Mouse (Mus musculus) intestine, postnatal 0 days (tissue): Measurements from ENCODE around the gene Zdhhc18. TPM values are rescaled to one million over a fixed set of nuclear protein-coding genes. Genes with fewer than 3 reads are reported as not detected.

Experiments used
- ATAC-seq: fragments of 200-750 bp; cut with Nextera tagmentation; 2 replicates; pipeline ENCODE4 v1.8.0; 2017; ENCODE audit warnings: mild to moderate bottlenecking, moderate TSS enrichment, moderate library complexity
- H3K27ac ChIP-seq: fragments of 300-500 bp; sonication (generic); 2 replicates; pipeline ENCODE4 v1.5.1; 2014; ENCODE audit warnings: mild to moderate bottlenecking, low read depth, low read length, moderate library complexity
- H3K27me3 ChIP-seq: fragments of 300-500 bp; sonication (generic); replicated peaks from 2 replicates; pipeline ENCODE4 v1.6.1; 2014; ENCODE audit warnings: low read length, mixed read lengths; ENCODE audit not compliant: control insufficient read depth, insufficient read depth
- H3K36me3 ChIP-seq: fragments of 300-500 bp; sonication (generic); 2 replicates; pipeline ENCODE4 v1.6.1; 2014; ENCODE audit warnings: mild to moderate bottlenecking, moderate library complexity; ENCODE audit not compliant: control insufficient read depth, insufficient read depth
- H3K4me1 ChIP-seq: fragments of 300-500 bp; sonication (generic); replicated peaks from 2 replicates; pipeline ENCODE4 v1.6.1; 2014; ENCODE audit warnings: antibody characterized with exemption, low read length, mixed read lengths; ENCODE audit not compliant: control insufficient read depth, insufficient read depth
- H3K4me2 ChIP-seq: fragments of 300-500 bp; sonication (generic); replicated peaks from 2 replicates; pipeline ENCODE4 v1.6.1; 2014; ENCODE audit warnings: low read depth, mild to moderate bottlenecking, moderate library complexity
- H3K4me3 ChIP-seq: fragments of 300-500 bp; sonication (generic); 2 replicates; pipeline ENCODE4 v1.5.1; 2014; ENCODE audit warnings: low read depth, low read length
- H3K9ac ChIP-seq: fragments of 300-500 bp; sonication (generic); 2 replicates; pipeline ENCODE4 v1.6.1; 2014; ENCODE audit warnings: mild to moderate bottlenecking, low read depth, low read length
- H3K9me3 ChIP-seq: fragments of 300-500 bp; sonication (generic); 2 replicates; pipeline ENCODE4 v1.6.1; 2016; ENCODE audit warnings: mixed run types; ENCODE audit not compliant: control insufficient read depth
- CTCF ChIP-seq: sonication (generic); IDR thresholded peaks from 2 replicates; pipeline ENCODE4 v1.5.1; 2016; ENCODE audit warnings: low read depth, mild to moderate bottlenecking, control low read depth, antibody characterized with exemption, moderate library complexity
- WGBS: fragments of 180-500 bp; shearing (Covaris S2); extraction: QIAGEN DNeasy Blood & Tissue Kit; methylation state at CpG from one replicate; pipeline ENCODE4 v1.1.7; 2014; 5-methylcytosine and 5-hydroxymethylcytosine counted together
- polyA plus RNA-seq: library from polyadenylated mRNA; unstranded; fragments of >200 nt; fragmentation: Nextera tagmentation; extraction: Ambion mirVana; gene quantifications from 2 replicates; pipeline ENCODE4 v1.2.1, GENCODE M21; 2015

Zdhhc18 gene
- polyA plus RNA-seq, 1 experiment from 2014 or later = 2.3 TPM

DNA sequence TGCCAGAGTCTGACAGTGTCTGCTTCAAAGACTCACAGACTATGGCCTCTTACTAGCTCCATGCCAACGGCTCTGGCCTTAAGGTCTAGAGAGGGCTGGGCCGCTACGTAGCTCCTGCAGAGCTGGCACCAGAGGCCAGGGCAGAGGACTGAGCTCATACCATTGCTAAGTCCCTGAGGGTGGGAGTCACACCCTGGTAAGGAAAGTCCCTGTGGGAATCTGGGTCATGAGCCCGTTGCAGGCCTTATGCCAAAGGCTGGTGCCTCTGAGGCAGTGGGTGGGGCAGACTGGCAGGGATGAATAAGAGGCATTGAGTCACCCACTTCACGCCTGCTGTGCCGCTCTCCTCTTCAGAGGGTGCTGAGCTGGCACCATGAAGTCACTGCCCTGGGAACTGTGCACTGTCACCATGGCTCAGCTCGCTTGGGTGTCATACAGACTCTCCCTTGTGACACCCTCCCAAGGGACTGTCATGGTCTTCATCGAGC is 35.6 kb downstream of the Zdhhc18 start:
- 82% methylated on average over 8 of the region's 8 CpGs for WGBS
- H3K4me1 ChIP-seq = no peaks in the 10 kb centered on the region

GRCm38 (mm10) chr4:133613867-133614266 is 36.1 kb downstream of the Zdhhc18 start:
- ATAC-seq = no peak
- no peak for TF ChIP-seq CTCF
- WGBS = 86% methylated on average over 4 of the region's 4 CpGs
- Histone ChIP-seq H3K27ac (no peak overlapping the region), H3K9me3 (no peaks in the 10 kb centered on the region), H3K9ac (no peak overlapping the region), H3K4me2 (no peak overlapping the region), H3K36me3 (peaks cover 32% of the 10 kb centered on the region; the same call in 1 of the 2 replicates), H3K4me1 (no peaks in the 10 kb centered on the region), H3K27me3 (no peaks in the 10 kb centered on the region), H3K4me3 (no peak overlapping the region)

More for the DNA sequence above, 35.6 kb downstream of the Zdhhc18 start:
- H3K4me2 ChIP-seq = no peak overlapping the region
- H3K27ac ChIP-seq = no peak overlapping the region
- H3K27me3 ChIP-seq = no peaks in the 10 kb centered on the region
- no peak overlapping the region for H3K4me3 ChIP-seq
- no peak overlapping the region for H3K9ac ChIP-seq
- H3K9me3 ChIP-seq = no peaks in the 10 kb centered on the region
- H3K36me3 ChIP-seq = peaks cover 29% of the 10 kb centered on the region; the same call in 1 of the 2 replicates
- peak; percentile 12 for ATAC-seq
- no peak for TF ChIP-seq CTCF

- H3K27me3 ChIP-seq = no peaks in the 10 kb centered on the region
- H3K9ac ChIP-seq = no peak overlapping the region
- WGBS = 94% methylated on average over 8 of the region's 8 CpGs
- no peaks in the 10 kb centered on the region for H3K4me1 ChIP-seq
- peaks cover 32% of the 10 kb centered on the region; the same call in 1 of the 2 replicates for H3K36me3 ChIP-seq
- no peaks in the 10 kb centered on the region for H3K9me3 ChIP-seq
- TF ChIP-seq CTCF = no peak
- no peak overlapping the region for H3K27ac ChIP-seq
- no peak overlapping the region for H3K4me3 ChIP-seq
- no peak overlapping the region for H3K4me2 ChIP-seq
- no peak for ATAC-seq
Observed at GRCm38 (mm10) chr4:133613026-133613425, 36.9 kb downstream of the Zdhhc18 start.

- no peak overlapping the region for H3K4me3 ChIP-seq
- no peaks in the 10 kb centered on the region for H3K4me1 ChIP-seq
- no peaks in the 10 kb centered on the region for H3K9me3 ChIP-seq
- peaks cover 32% of the 10 kb centered on the region; the same call in 1 of the 2 replicates for H3K36me3 ChIP-seq
- 98% methylated on average over 7 of the region's 7 CpGs for WGBS
- no peak overlapping the region for H3K27ac ChIP-seq
- no peak overlapping the region for H3K9ac ChIP-seq
- H3K4me2 ChIP-seq = no peak overlapping the region
- TF ChIP-seq CTCF = 0 out of 2 replicates have a peak, but pooled peaks have one; percentile 18
- H3K27me3 ChIP-seq = no peaks in the 10 kb centered on the region
- no peak for ATAC-seq
Observed at GRCm38 (mm10) chr4:133612416-133612815, 37.5 kb downstream of the Zdhhc18 start.

DNA sequence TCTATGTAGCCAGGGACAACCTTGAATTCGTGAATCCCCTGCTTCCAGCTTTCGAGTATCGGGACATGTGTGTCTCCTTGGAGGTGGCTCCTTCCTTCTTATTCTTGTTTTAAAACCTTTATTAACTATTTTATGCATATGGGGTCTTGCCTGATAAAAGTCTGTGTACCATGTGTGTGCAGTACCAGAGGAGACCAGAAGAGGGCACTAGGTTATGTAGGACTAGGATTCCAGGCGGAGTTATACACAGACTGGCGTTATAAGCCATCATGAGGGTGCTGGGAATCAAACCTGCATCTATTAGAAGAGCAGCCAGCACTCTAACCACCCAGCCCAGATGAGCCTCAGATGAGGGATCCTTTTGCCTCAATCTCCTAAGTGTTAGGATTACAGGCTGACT is 38.1 kb downstream of the Zdhhc18 start:
- Histone ChIP-seq H3K27me3 (no peaks in the 10 kb centered on the region), H3K4me3 (no peak overlapping the region), H3K27ac (no peak overlapping the region), H3K4me2 (no peak overlapping the region), H3K9ac (no peak overlapping the region), H3K36me3 (peaks cover 37% of the 10 kb centered on the region; the same call in 1 of the 2 replicates), H3K4me1 (no peaks in the 10 kb centered on the region), H3K9me3 (no peaks in the 10 kb centered on the region)
- 96% methylated on average over 5 of the region's 5 CpGs for WGBS
- TF ChIP-seq CTCF = peak; percentile 53
- no peak for ATAC-seq

DNA sequence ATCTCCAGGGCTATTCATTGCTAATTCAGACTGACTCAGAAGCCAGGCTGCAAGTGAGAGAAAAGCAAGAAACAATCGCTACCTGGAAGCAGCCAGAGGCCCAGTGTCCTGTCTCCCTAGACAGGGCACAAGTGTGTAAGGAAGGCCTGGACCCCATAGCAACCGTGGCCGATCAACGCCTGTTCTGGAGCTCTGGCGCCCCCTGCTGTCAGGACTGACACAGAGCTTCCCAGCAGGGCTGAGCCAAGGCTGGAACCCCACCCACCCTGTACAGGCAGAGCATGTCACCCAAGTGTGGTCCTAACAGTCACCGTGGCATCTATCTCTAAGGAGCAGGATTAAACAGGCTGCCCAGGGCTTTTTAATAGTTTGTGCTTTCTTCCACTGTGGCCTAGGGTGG is 40.2 kb downstream of the Zdhhc18 start:
- 12% methylated on average over 6 of the region's 6 CpGs for WGBS
- Histone ChIP-seq H3K4me3 (no peak overlapping the region), H3K27ac (no peak overlapping the region), H3K4me2 (no peak overlapping the region), H3K9me3 (no peaks in the 10 kb centered on the region), H3K36me3 (peaks cover 45% of the 10 kb centered on the region; the same call in 1 of the 2 replicates), H3K9ac (no peak overlapping the region), H3K27me3 (no peaks in the 10 kb centered on the region), H3K4me1 (no peaks in the 10 kb centered on the region)
- TF ChIP-seq CTCF = peak; percentile 95
- ATAC-seq = 0 out of 2 replicates have a peak, but pooled peaks have one; percentile 39
